Mouse (Mus musculus) c-Kit-positive CD71-positive TER-119-positive erythroid progenitor cells, embryonic 14.5 days (primary cell): Measurements from ENCODE around the gene Slc22a27.
"Not testable (repeated sequence)": the region's sequence is repeated elsewhere in the genome, so short reads cannot be mapped to it uniquely, and the experiment has no call there.

Experiments used
- DNase-seq: peaks from one replicate; pipeline ENCODE4 v3.0.0-alpha.2; 2013; ENCODE audit warnings: low spot score

The Slc22a27 gene

DNA sequence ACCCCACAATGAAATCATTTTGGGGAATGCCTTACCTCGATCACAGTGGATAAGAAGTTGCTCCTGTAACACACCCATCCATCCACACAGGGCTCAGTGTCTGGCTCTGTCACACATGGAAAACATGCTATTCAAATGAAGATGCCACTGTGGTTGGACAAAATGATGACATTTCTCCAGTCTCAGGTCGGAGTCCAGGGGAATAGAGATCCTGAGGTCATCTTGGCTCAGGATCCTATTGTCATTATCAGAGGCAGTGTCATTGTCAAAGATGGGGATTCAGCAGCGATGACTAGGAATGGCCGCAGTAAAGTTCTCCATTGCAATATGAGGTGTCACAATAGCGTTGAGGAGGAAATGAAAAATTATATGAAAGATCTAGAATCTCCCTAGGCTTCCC is at the start of gene Slc22a27:
TSS of gene Slc22a27 (minus strand) at position 101 of the 400 bp plus-strand sequence.
- DNase-seq: not testable (repeated sequence)

GRCm38 (mm10) chr19:8011596-8011995 is 45.8 kb upstream of the Slc22a27 start:
- DNase-seq: not testable (repeated sequence)

DNA sequence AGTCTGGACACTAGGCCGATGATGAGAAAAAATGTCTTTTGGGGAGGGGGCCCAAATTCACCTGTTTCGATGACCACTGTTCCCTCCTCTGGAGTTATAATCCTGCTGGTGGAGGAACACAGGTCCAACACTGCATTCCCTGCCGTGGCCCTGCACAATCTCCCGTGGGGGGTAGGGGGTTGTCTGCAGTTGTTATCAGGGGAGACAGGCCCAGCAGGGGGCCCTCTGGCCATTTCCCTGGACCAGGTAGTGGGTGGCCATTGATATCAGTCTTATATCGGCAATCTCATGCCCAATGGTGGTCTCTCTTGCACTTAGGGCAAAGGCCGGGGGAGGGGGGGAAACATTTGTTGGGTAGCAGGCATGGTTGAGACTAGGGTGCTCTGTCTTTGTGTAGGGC is 43.3 kb upstream of the Slc22a27 start:
- DNase-seq: not testable (repeated sequence)

- no peak for DNase-seq
Measured at GRCm38 (mm10) chr19:7968703-7969102, 2.9 kb upstream of the Slc22a27 start.

DNA sequence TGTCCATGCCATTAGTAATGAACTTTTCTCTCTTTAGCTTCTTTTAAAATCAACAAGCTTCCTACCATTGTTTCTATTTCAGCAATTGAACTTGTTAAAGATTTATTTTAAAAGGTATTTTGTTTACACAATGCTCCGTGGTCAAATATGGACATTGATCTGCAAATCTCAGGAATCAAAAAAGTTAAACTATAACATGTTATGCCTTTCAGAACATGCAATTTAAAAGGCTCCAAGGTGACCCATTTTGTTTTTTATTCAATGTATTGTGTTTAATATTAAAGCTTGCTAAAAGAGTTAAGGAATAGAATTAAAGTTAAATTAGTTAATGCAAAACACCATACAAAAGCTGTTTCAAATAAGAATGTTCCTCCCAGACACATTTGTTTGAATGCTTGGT is 723 bp upstream of the Slc22a27 start:
- DNase-seq: not testable (repeated sequence)

- DNase-seq: not testable (repeated sequence)
Measured at GRCm38 (mm10) chr19:7939391-7939790, 26.4 kb downstream of the Slc22a27 start.

DNA sequence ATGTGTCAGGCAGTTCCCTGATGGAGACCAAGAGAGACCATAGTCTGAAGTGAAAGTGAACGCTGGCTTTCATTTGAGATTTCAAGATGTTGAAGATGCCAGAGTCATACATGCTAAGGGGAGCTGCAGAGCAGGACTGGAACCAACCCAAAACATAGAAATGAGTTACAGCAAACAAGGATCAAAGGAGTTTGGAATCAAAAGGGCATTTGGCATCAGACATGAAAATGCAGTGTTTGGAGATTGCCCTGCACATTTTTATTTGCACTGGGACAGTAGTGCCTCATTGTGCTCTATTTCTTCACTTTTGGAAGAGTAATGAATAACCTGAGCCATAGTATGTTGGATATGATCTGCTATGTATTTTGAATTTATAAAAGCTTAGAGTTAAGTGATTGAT is 89.2 kb downstream of the Slc22a27 start:
- no peak for DNase-seq

- DNase-seq: no peak
Measured at GRCm38 (mm10) chr19:7829851-7830250, 136.0 kb downstream of the Slc22a27 start.
